Mouse (Mus musculus) forebrain, embryonic 15.5 days (tissue): ENCODE results near the gene Tssk2. TPM values are rescaled to one million over a fixed set of nuclear protein-coding genes. Genes with fewer than 3 reads are reported as not detected.

Experiments
- polyA plus RNA-seq: library from polyadenylated mRNA; unstranded; fragments of >200 nt; fragmentation: Nextera tagmentation; extraction: Ambion mirVana; gene quantifications from 2 replicates; pipeline ENCODE4 v1.2.1, GENCODE M21; 2015

Gene Tssk2
- polyA plus RNA-seq, 1 experiment from 2014 or later: not detected

Other genes starting within 250 kb of the Tssk2 start
- gene Med15, start 165.7 kb upstream of the Tssk2 start, polyA plus RNA-seq: 44.9 and 48.2 TPM in 2 replicates
- gene Klhl22, start 139.0 kb upstream of the Tssk2 start, polyA plus RNA-seq: 69.7 and 72.1 TPM in 2 replicates
- gene Scarf2, start 101.4 kb upstream of the Tssk2 start, polyA plus RNA-seq: 1.3 TPM in 2 replicates
- gene B830017H08Rik, start 65.5 kb upstream of the Tssk2 start, polyA plus RNA-seq: 0.93 and 1.3 TPM in 2 replicates
- 4.8 and 5.7 TPM in 2 replicates for gene Car15, start 60.3 kb upstream of the Tssk2 start, polyA plus RNA-seq
- gene Gm20518, start 7.0 kb upstream of the Tssk2 start, polyA plus RNA-seq: 0.23 and 0.67 TPM in 2 replicates
- gene Tssk1, start 4.4 kb upstream of the Tssk2 start, polyA plus RNA-seq: 0.08 and 0.09 TPM in 2 replicates
- 99.8 and 99.9 TPM in 2 replicates for gene Dgcr2, start 75 bp upstream of the Tssk2 start, polyA plus RNA-seq
- gene Ess2, start 12.7 kb downstream of the Tssk2 start, polyA plus RNA-seq: 53.5 and 58.1 TPM in 2 replicates
- 0.19 TPM in 1 of 2 replicates, not detected in the other for gene Gsc2, start 16.4 kb downstream of the Tssk2 start, polyA plus RNA-seq
- 139 and 145 TPM in 2 replicates for gene Slc25a1, start 29.6 kb downstream of the Tssk2 start, polyA plus RNA-seq
- gene Vpreb2, start 81.8 kb downstream of the Tssk2 start, polyA plus RNA-seq: not detected in 2 replicates
- gene Dgcr6, start 154.2 kb downstream of the Tssk2 start, polyA plus RNA-seq: 167 and 169 TPM in 2 replicates
- gene Prodh, start 191.6 kb downstream of the Tssk2 start, polyA plus RNA-seq: 2.9 and 3.7 TPM in 2 replicates
- 18.1 and 21.9 TPM in 2 replicates for gene Rtn4r, start 229.0 kb downstream of the Tssk2 start, polyA plus RNA-seq